Mouse (Mus musculus): ENCODE data around the gene Mapt.

GRCm38 (mm10) chr11:104270876-104271275 is 39.7 kb downstream of the Mapt start:
- TF ChIP-seq POLR2A (IDR thresholded peaks at IDR 0.05; ENCODE audit: borderline replicate concordance, insufficient read depth, low read length): no peak
- TF ChIP-seq CTCF (IDR thresholded peaks at IDR 0.05; ENCODE audit: borderline replicate concordance, insufficient read depth, low read depth, low read length): no peak
